Mouse (Mus musculus): ENCODE results near the gene Prex1.
A peak's percentile ranks its signal among the peaks of the same experiment; 100 is the strongest.

The Prex1 gene

DNA sequence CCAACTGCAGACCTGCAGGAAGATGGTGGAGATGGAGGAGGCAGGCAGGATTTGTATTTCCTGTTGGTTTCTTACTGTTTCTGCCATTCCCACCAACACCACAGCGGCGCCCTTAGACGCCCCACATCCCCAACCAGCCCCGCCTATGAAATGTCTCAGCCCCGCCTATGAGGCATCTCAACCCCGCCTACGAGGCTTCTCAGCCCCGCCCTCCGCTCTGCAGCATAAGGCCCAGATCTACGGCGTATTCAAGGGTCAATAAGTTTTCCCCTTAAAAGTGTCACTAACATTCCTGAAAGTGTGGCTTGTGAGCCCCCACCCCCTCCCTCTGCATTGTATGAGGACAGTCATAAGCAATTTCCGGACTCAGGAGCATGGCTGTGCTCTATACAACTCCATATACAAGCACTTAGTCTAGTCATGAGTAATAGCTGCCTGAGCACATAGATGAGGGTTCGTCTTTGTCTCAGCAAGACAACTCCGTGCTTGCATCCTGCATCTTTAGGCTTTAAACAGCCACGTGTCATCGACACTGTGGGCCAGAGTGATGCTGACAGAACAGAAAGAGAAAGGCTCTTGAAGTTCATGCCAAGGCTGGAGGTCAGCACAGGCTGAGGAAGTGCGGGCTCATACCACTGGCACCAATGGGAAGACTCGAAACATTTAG, 160.0 kb downstream of the Prex1 start:
- peak; percentile 77 to 80 for DNase-seq

- no peak for DNase-seq
Observed at GRCm38 (mm10) chr2:166552657-166553056, 161.0 kb downstream of the Prex1 start.

GRCm38 (mm10) chr2:166551831-166552498, 161.7 kb downstream of the Prex1 start:
- DNase-seq: no peak

GRCm38 (mm10) chr2:166549871-166550270, 163.8 kb downstream of the Prex1 start:
- DNase-seq: no peak

- DNase-seq: no peak
Observed at GRCm38 (mm10) chr2:166549069-166549468, 164.6 kb downstream of the Prex1 start.

- DNase-seq: no peak
Observed at GRCm38 (mm10) chr2:166545580-166545979, 168.1 kb downstream of the Prex1 start.

- no peak for DNase-seq
Observed at GRCm38 (mm10) chr2:166544575-166545251, 168.9 kb downstream of the Prex1 start.

DNA sequence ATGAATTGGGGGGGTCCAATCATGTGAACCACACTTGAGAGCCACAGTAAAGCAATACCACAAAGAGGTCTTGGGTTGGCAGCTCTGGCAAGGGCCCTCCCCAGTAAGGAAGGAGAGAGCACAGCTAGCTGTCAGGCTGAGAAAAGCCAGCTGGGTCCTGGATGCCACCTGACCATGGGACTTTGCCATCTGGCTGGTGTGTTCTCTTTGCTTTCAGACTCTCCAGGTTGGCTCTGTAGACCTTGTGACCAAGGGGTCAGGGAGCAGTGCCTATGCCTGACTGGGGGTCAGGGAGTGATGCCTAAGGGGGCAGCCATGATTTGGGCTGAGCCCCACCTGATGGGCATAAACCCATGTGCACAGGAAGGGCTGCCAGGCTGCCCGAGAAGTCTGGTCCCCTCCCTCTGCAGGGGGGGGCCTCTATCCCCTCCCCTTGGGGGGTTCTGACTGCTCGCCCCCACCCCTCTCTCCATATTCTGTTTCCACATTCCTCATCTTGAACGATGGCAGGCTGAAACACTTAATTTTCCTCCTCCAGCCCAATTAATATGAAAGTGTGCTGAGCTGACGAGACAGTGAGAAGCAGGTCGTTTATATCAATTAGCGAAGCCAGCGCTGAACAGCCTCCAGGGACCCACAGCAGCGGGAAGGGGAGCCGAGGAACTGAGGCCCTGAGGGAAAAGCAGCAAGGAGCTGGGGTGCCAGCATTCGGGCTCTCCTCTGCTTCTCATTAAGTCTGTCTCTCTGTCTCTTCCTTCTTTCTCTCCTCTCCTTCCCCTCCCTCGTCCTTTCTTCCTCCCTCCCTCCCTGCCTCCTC, 172.3 kb downstream of the Prex1 start:
- DNase-seq: no peak

DNA sequence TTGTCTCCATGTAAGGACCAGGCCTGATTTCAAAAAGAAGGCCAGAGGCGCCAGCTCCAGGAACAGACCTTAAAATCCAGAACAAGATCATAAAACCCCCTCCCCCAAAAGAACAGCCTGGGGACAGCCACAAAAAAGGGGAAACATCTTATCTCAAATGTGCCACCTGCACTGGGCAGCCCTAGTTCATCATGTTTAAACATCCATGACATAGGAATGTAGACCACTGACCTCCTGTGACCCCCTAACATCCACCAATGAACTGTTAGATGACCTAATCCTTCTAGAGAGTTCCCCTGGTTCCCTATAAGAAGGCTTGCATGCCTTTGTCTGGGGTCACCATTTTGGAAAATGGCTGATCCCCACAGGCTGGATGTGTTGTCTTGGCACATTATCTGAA, 173.4 kb downstream of the Prex1 start:
- no peak for DNase-seq

GRCm38 (mm10) chr2:166536896-166537295, 176.7 kb downstream of the Prex1 start:
- peak; percentile 32 to 34 for DNase-seq

GRCm38 (mm10) chr2:166535519-166535918, 178.1 kb downstream of the Prex1 start:
- no peak for DNase-seq

DNA sequence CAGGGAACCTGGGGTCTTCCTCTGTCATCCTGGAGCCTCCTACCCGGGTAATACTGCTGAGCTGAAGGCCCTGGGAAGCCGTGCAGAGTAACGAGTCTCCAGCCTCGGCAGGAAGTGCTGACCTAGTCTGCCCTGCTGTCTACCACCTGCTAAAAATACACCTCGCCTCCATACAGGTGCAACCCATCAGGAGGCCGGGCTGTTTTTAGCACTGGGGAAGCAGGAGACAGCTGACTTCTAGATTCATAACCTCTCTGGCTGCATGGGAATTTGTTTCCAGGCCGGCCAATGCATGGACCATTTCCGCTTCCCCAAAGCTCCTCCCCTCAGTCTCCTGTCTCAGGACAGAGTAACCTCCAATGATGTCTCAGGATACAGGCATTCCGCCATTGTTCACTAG, 187.4 kb downstream of the Prex1 start:
- no peak for DNase-seq

- DNase-seq: no peak
Observed at GRCm38 (mm10) chr2:166523156-166523890, 190.3 kb downstream of the Prex1 start.

- DNase-seq: no peak
Observed at GRCm38 (mm10) chr2:166522612-166523120, 191.0 kb downstream of the Prex1 start.

- peak in 1 of 2 experiments; percentile 52 for DNase-seq
Observed at GRCm38 (mm10) chr2:166521878-166522611, 191.6 kb downstream of the Prex1 start.

- no peak for DNase-seq
Observed at GRCm38 (mm10) chr2:166521461-166521860, 192.2 kb downstream of the Prex1 start.

GRCm38 (mm10) chr2:166520536-166520935, 193.1 kb downstream of the Prex1 start:
- DNase-seq: no peak

DNA sequence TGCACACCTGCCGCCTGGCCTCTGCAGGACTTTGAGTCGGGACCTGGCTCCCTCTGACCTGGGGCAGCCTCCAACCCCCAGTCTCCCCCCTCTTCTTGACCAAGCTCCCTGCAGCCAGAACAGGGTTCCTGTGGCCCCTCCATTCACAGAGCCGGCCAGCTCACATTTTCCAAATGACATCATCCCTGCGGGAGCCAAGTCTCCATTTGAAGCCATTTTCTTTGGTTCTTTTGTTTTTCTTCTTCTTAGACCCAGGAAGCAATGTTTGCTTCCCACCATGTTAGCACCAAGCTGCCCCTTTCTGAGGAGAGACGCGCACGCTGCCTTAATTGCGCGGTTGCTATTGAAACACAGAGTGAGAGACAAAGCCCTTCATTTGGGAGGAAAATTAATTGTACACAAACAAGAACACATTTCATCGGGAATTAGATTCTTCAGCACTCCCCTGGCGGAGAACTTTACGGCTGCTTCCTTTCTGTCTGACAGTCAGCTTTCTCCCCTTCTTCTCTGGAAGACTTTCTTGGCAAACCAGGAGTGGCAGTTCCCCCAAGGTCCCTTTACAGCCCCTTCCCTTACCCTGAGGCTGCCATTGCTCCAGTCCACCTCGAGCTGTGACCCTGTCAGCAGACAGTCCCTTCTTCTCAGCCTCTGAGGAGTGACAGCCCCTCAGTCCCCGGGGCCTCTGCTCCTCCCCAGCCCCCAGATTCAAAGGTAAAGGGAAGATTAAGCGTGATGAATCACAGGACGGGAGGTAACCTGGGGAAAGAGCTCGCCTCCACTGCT, 196.0 kb downstream of the Prex1 start:
- peak; percentile 52 to 53 for DNase-seq

GRCm38 (mm10) chr2:166516818-166517353, 196.7 kb downstream of the Prex1 start:
- DNase-seq: no peak

All from lung, postnatal 4 days (tissue).